Mouse (Mus musculus): Measurements from ENCODE around the gene 1700011L22Rik. TPM values are rescaled to one million over a fixed set of nuclear protein-coding genes. Genes with fewer than 3 reads are reported as not detected.

1700011L22Rik gene
- polyA plus RNA-seq, 1 experiment from 2014 or later: not detected

DNA sequence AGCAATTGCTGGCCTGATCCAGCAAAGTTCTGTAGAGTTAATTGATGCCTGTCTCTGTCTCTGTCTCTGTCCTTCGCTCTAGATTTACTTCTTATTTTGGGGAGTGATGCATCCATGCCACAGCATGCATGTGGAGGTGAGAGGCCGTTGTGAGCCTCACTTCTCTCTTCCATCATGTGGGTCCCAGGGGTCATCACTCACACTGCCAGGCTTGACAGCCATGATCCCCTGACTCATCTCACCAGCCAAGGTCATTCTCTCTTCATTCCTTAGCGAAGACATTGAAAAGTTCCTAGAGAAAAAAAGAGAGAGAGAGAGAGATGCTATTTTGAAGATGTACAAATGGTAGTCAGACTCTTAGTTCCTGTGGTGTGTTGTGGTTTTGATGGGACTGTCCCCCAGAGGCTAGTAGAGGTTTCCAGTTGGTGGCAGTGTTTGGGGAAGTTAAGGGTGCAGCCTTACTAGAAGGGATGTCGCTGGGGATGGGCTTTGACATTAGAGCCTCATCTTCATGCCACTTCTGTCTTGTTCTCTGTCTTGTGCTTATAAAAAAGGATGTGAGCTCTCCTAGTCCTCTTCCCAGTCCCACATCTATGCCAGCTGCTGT, 87.1 kb downstream of the 1700011L22Rik start:
- no peak overlapping the region for H3K9ac ChIP-seq (replicated peaks)
- H3K4me2 ChIP-seq (replicated peaks): no peak overlapping the region
- H3K36me3 ChIP-seq: peaks cover 5% of the 10 kb centered on the region; the same call in 1 of the 2 replicates
- H3K4me1 ChIP-seq: peaks cover 26% of the 10 kb centered on the region
- 91% methylated on average over 4 of the region's 4 CpGs for WGBS
- no peaks in the 10 kb centered on the region for H3K9me3 ChIP-seq
- H3K27ac ChIP-seq (replicated peaks): no peak overlapping the region
- H3K4me3 ChIP-seq: no peak overlapping the region
- ATAC-seq (replicated peaks): no peak
- H3K27me3 ChIP-seq: no peaks in the 10 kb centered on the region

Other genes with a start within 250 kb of the 1700011L22Rik start
- 10.9 and 11.5 TPM in 2 replicates for gene Zfp827, start 220.1 kb downstream of the 1700011L22Rik start, polyA plus RNA-seq (2015; fragmentation: Nextera tagmentation; extraction: Ambion mirVana)
- 25.6 and 26.2 TPM in 2 replicates for gene Mmaa, start 46.4 kb upstream of the 1700011L22Rik start, polyA plus RNA-seq (2015; fragmentation: Nextera tagmentation; extraction: Ambion mirVana)
- 63.6 and 66.6 TPM in 2 replicates for gene Smad1, start 150.9 kb upstream of the 1700011L22Rik start, polyA plus RNA-seq (2015; fragmentation: Nextera tagmentation; extraction: Ambion mirVana)